17 mouse cellular contexts compared by ENCODE assay signal in the genomic region with DNA sequence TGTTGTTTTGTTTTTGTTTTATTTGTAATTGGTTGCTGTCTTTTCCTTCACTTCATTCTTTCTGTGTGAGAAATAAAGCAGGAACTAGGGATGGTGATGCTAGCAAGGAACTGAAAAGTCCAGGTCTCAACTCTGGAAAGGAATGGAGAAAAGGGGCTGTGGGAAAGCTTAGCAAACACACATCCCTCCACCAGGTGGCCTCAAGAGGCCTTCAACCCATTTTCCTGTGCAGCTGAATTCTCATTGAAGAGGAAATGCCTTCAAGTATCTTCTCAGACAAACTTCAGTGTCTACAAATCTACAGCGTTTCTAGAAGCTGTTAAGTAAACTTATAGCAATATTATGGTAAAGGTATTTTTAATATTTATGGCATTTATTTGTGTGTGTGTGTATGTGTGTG.
A peak's percentile ranks its signal among the peaks of the same experiment; 100 is the strongest.
DNase-seq lines count a peak whose midpoint lies in the region; ATAC-seq and TF ChIP-seq lines count a peak whose summit lies in the region.
"Had no signal": no experiment of that assay in that cellular context is flagged by ENCODE, and none has a peak within 500 bp of the region (broad histone marks: within the 10 kb centered on the region; RNA-seq: fewer than 3 reads in every experiment).

No protein-coding gene starts in this region.

- no peak overlapping the region for H3K4me2 ChIP-seq in hindbrain, postnatal 0 days (ENCODE audit: low read depth, low read length)
- no peak overlapping the region for H3K4me2 ChIP-seq in hindbrain, embryonic 12.5 days (replicated peaks)
- H3K4me2 ChIP-seq in lung, postnatal 0 days (replicated peaks; ENCODE audit: low read depth, low read length): no peak overlapping the region
- H3K4me2 ChIP-seq: embryonic facial prominence, embryonic 12.5 days; kidney, embryonic 15.5 days; liver, embryonic 11.5 days had no signal

- no peaks in the 10 kb centered on the region for H3K4me1 ChIP-seq in hindbrain, postnatal 0 days (ENCODE audit: insufficient read depth, low read length)
- H3K4me1 ChIP-seq in hindbrain, embryonic 12.5 days: no peaks in the 10 kb centered on the region
- H3K4me1 ChIP-seq in lung, postnatal 0 days (ENCODE audit: insufficient read depth, low read depth, low read length): no peaks in the 10 kb centered on the region
- H3K4me1 ChIP-seq: embryonic facial prominence, embryonic 12.5 days; kidney, embryonic 15.5 days had no signal

- 82% methylated on average over 1 of the region's 1 CpGs for WGBS in hindbrain, postnatal 0 days
- WGBS in hindbrain, embryonic 12.5 days: 79% methylated on average over 1 of the region's 1 CpGs
- WGBS in lung, postnatal 0 days: 65% methylated on average over 1 of the region's 1 CpGs

- no peaks in the 10 kb centered on the region for H3K27me3 ChIP-seq in hindbrain, postnatal 0 days (ENCODE audit: insufficient read depth, low read length)
- no peaks in the 10 kb centered on the region for H3K27me3 ChIP-seq in hindbrain, embryonic 12.5 days
- H3K27me3 ChIP-seq in lung, postnatal 0 days (replicated peaks; ENCODE audit: insufficient read depth, low read length): no peaks in the 10 kb centered on the region
- H3K27me3 ChIP-seq: embryonic facial prominence, embryonic 12.5 days; kidney, embryonic 15.5 days had no signal

- H3K9me3 ChIP-seq in hindbrain, postnatal 0 days (ENCODE audit: low read length): no peaks in the 10 kb centered on the region
- H3K9me3 ChIP-seq in hindbrain, embryonic 12.5 days (replicated peaks): no peaks in the 10 kb centered on the region
- no peaks in the 10 kb centered on the region for H3K9me3 ChIP-seq in lung, postnatal 0 days (ENCODE audit: low read length)
- H3K9me3 ChIP-seq: embryonic facial prominence, embryonic 12.5 days; kidney, embryonic 15.5 days had no signal

- TF ChIP-seq EP300 in lung, postnatal 0 days (IDR thresholded peaks at IDR 0.05): no peak

- TF ChIP-seq CTCF in hindbrain, postnatal 0 days (IDR thresholded peaks at IDR 0.05; ENCODE audit: low read depth): peak; percentile 50
- peak; percentile 38 for TF ChIP-seq CTCF in lung, postnatal 0 days (IDR thresholded peaks at IDR 0.05)

- H3K36me3 ChIP-seq in hindbrain, postnatal 0 days (ENCODE audit: insufficient read depth, low read length): no peaks in the 10 kb centered on the region
- H3K36me3 ChIP-seq in hindbrain, embryonic 12.5 days: no peaks in the 10 kb centered on the region
- H3K36me3 ChIP-seq in lung, postnatal 0 days (ENCODE audit: insufficient read depth, low read length): no peaks in the 10 kb centered on the region
- H3K36me3 ChIP-seq: embryonic facial prominence, embryonic 12.5 days; kidney, embryonic 15.5 days had no signal

- DNase-seq in hindbrain, postnatal 0 days (ENCODE audit: low spot score): peak; percentile 23
- no peak for DNase-seq in lung, postnatal 0 days (ENCODE audit: low spot score)
- DNase-seq in lung, postnatal 14 days: no peak
- peak; percentile 13 for DNase-seq in NIH3T3 (ENCODE audit: low read depth)
- DNase-seq in embryo, embryonic 10.5 days (ENCODE audit: low spot score): peak; percentile 4
- DNase-seq in c-Kit-positive CD71-positive TER-119-positive erythroid progenitor cells, embryonic 14.5 days (ENCODE audit: low spot score): no peak
- DNase-seq: cerebellum, adult 18-20 months; gastrocnemius, postnatal 10 days; heart, adult 2 months; heart, postnatal 14 days; lung, postnatal 10 days; right cerebral cortex, postnatal 14 days had no signal

- H3K9ac ChIP-seq in hindbrain, postnatal 0 days (replicated peaks; ENCODE audit: low read length): no peak overlapping the region
- no peak overlapping the region for H3K9ac ChIP-seq in hindbrain, embryonic 12.5 days
- no peak overlapping the region for H3K9ac ChIP-seq in lung, postnatal 0 days (replicated peaks; ENCODE audit: low read depth)
- H3K9ac ChIP-seq: embryonic facial prominence, embryonic 12.5 days; kidney, embryonic 15.5 days had no signal

- H3K27ac ChIP-seq in hindbrain, postnatal 0 days: no peak overlapping the region
- no peak overlapping the region for H3K27ac ChIP-seq in hindbrain, embryonic 12.5 days
- H3K27ac ChIP-seq in lung, postnatal 0 days (ENCODE audit: low read length): no peak overlapping the region
- H3K27ac ChIP-seq: embryonic facial prominence, embryonic 12.5 days; heart, adult 2 months; kidney, embryonic 15.5 days had no signal

- no peak overlapping the region for H3K4me3 ChIP-seq in hindbrain, postnatal 0 days (ENCODE audit: low read length)
- H3K4me3 ChIP-seq in hindbrain, embryonic 12.5 days: no peak overlapping the region
- H3K4me3 ChIP-seq in lung, postnatal 0 days (ENCODE audit: low read depth, low read length): no peak overlapping the region
- H3K4me3 ChIP-seq: embryonic facial prominence, embryonic 12.5 days; heart, adult 2 months; kidney, embryonic 15.5 days had no signal

- no peak for ATAC-seq in hindbrain, postnatal 0 days
- ATAC-seq in hindbrain, embryonic 12.5 days (ENCODE audit: low FRiP score): no peak
- ATAC-seq in lung, postnatal 0 days: no peak
- ATAC-seq: hindbrain, embryonic 16.5 days had no signal

Comparison
In these comparisons a context has a peak if more than half of its experiments do, and no peak if none do; other contexts are left out.
1. DNase-seq: peak in hindbrain, postnatal 0 days (single experiment), NIH3T3 (single experiment) and embryo, embryonic 10.5 days (single experiment); none in lung, postnatal 0 days (single experiment), lung, postnatal 14 days (single experiment) and c-Kit-positive CD71-positive TER-119-positive erythroid progenitor cells, embryonic 14.5 days (single experiment).